Mouse (Mus musculus) heart, adult 2 months (tissue): ENCODE results near the gene Plekhm1. TPM values are rescaled to one million over a fixed set of nuclear protein-coding genes. Genes with fewer than 3 reads are reported as not detected.
"Not testable (repeated sequence)": the region's sequence is repeated elsewhere in the genome, so short reads cannot be mapped to it uniquely, and the experiment has no call there.

Experiments used
- DNase-seq, 2 experiments: peaks; one replicate each; pipeline ENCODE4 v3.0.0; 2021
- H3K27ac ChIP-seq: fragments of 200-600 bp; 2 replicates; pipeline ENCODE4 v1.8.1; 2022
- H3K27me3 ChIP-seq: fragments of 200-500 bp; 2 replicates; pipeline ENCODE4 v1.6.1; 2012; ENCODE audit warnings: mild to moderate bottlenecking, low read length, inconsistent platforms, mixed read lengths; ENCODE audit not compliant: control insufficient read depth, insufficient read depth
- H3K36me3 ChIP-seq: fragments of 200-500 bp; 2 replicates; pipeline ENCODE4 v1.6.1; 2012; ENCODE audit warnings: low read length, inconsistent platforms; ENCODE audit not compliant: control insufficient read depth, insufficient read depth
- H3K4me1 ChIP-seq: fragments of 200-500 bp; 2 replicates; pipeline ENCODE4 v1.6.1; 2011; ENCODE audit warnings: low read length; ENCODE audit not compliant: control insufficient read depth, insufficient read depth
- H3K4me3 ChIP-seq: fragments of 200-600 bp; 2 replicates; pipeline ENCODE4 v1.8.1; 2022
- H3K79me2 ChIP-seq: fragments of 200-500 bp; replicated peaks from 2 replicates; pipeline ENCODE4 v1.6.1; 2012; ENCODE audit warnings: mild to moderate bottlenecking, inconsistent platforms, low read length, moderate library complexity, mixed read lengths; ENCODE audit not compliant: control insufficient read depth, insufficient read depth
- H3K9ac ChIP-seq: fragments of 200-500 bp; 2 replicates; pipeline ENCODE4 v1.6.1; 2012; ENCODE audit warnings: low read depth, mild to moderate bottlenecking, control low read depth, inconsistent platforms, low read length, mixed read lengths
- CTCF ChIP-seq: fragments of 200-600 bp; IDR thresholded peaks from 2 replicates; pipeline ENCODE4 v1.8.1; 2022; ENCODE audit warnings: antibody characterized with exemption, mild to moderate bottlenecking, moderate library complexity
- EP300 ChIP-seq: fragments of 200-500 bp; IDR thresholded peaks from 2 replicates; pipeline ENCODE4 v1.6.1; 2011; ENCODE audit warnings: low read depth, low read length, control low read depth; ENCODE audit not compliant: insufficient read depth
- POLR2A ChIP-seq: fragments of 200-500 bp; IDR thresholded peaks from 2 replicates; pipeline ENCODE4 v1.6.1; 2011; ENCODE audit warnings: mild to moderate bottlenecking, low read depth, low read length, control low read depth; ENCODE audit not compliant: insufficient read depth
- WGBS: fragments of 180-500 bp; shearing (Covaris S2); methylation state at CpG from one replicate; pipeline ENCODE4 v1.1.7; 2018; 5-methylcytosine and 5-hydroxymethylcytosine counted together
- intact Hi-C: fragments of 180-260 bp; cut with DNase I; formaldehyde crosslinking; loops from one replicate; pipeline ENCODE4 v1.15.1; 2025
- long read RNA-seq: library from polyadenylated mRNA; stranded (forward); transcript quantifications from one replicate; pipeline ENCODE4 v2.0.0, GENCODE M21; 2021
- polyA plus RNA-seq: library from polyadenylated mRNA; depleted of rRNA; stranded (reverse); fragments of >200 nt; gene quantifications from 2 replicates; pipeline ENCODE4 v1.2.3, GENCODE M21; 2012; rRNA removed
- total RNA-seq, 2 experiments: library from RNA; stranded (reverse); gene quantifications; 2 replicates each; pipeline ENCODE4 v1.2.3; 2021

Plekhm1 gene
- 10 to 100 TPM; 10.6 to 11.9 TPM for total RNA-seq
- polyA plus RNA-seq, result 10.2 and 12.2 TPM in 2 replicates
- long read RNA-seq, full-length matches to known transcripts, result 1 of 6 reads
- long read RNA-seq, partial matches to known transcripts, result 4 of 6 reads
- long read RNA-seq, other reads (novel, unspliced or antisense), result 1 of 6 reads

- no peak for TF ChIP-seq EP300
- peak; percentile 79 for TF ChIP-seq POLR2A
- intact Hi-C loops, result no loop called here
- WGBS, result under 1% methylated on average over 67 of the region's 67 CpGs
Measured at GRCm38 (mm10) chr11:103411981-103412949, at the start of gene Plekhm1. TSS of gene Plekhm1 (minus strand) at chr11:103412687.

GRCm38 (mm10) chr11:103451105-103451504 is 38.6 kb upstream of the Plekhm1 start:
- intact Hi-C loops, DNase-seq, H3K79me2 ChIP-seq, H3K4me3 ChIP-seq, H3K36me3 ChIP-seq, H3K4me1 ChIP-seq, H3K9ac ChIP-seq, H3K27ac ChIP-seq, H3K27me3 ChIP-seq: not testable (repeated sequence)
- 47% methylated on average over 1 of the region's 1 CpGs for WGBS

More at GRCm38 (mm10) chr11:103411981-103412949, at the start of gene Plekhm1:
- Histone ChIP-seq H3K4me3 (peak within 1 kb of the TSS; percentile 95), H3K27me3 (no peaks in the 10 kb centered on the region), H3K36me3 (no peaks in the 10 kb centered on the region), H3K4me1 (no peaks in the 10 kb centered on the region; the same call in 1 of the 2 replicates), H3K27ac (peak within 1 kb of the TSS; percentile 96), H3K79me2 (peaks cover 6% of the 10 kb centered on the region), H3K9ac (peak within 1 kb of the TSS; percentile 97)
- DNase-seq, result peak; percentile 96 to 97

- 86% methylated on average over 14 of the region's 14 CpGs for WGBS
- intact Hi-C loops, H3K36me3 ChIP-seq, H3K4me1 ChIP-seq, H3K9ac ChIP-seq, H3K79me2 ChIP-seq, H3K4me3 ChIP-seq, DNase-seq, H3K27me3 ChIP-seq, H3K27ac ChIP-seq: not testable (repeated sequence)
Measured at GRCm38 (mm10) chr11:103449721-103450120, 37.2 kb upstream of the Plekhm1 start.

- no peak overlapping the region for H3K4me3 ChIP-seq
- no peaks in the 10 kb centered on the region for H3K36me3 ChIP-seq
- no peak overlapping the region for H3K27ac ChIP-seq
- H3K4me1 ChIP-seq, result no peaks in the 10 kb centered on the region
- peak in 1 of 2 experiments; percentile 31 for DNase-seq
- intact Hi-C loops, result no loop called here
- H3K9ac ChIP-seq, result no peak overlapping the region
- no peak for TF ChIP-seq POLR2A
- no peak for TF ChIP-seq EP300
- TF ChIP-seq CTCF, result no peak
- H3K79me2 ChIP-seq, result no peaks in the 10 kb centered on the region
- WGBS, result 88% methylated on average over 3 of the region's 3 CpGs
- H3K27me3 ChIP-seq, result no peaks in the 10 kb centered on the region
Measured at GRCm38 (mm10) chr11:103443678-103444077, 31.2 kb upstream of the Plekhm1 start.

GRCm38 (mm10) chr11:103436282-103436681 is 23.8 kb upstream of the Plekhm1 start:
- intact Hi-C loops, result no loop called here
- Histone ChIP-seq H3K27me3 (no peaks in the 10 kb centered on the region), H3K27ac (no peak overlapping the region), H3K4me1 (no peaks in the 10 kb centered on the region), H3K79me2 (no peaks in the 10 kb centered on the region), H3K4me3 (no peak overlapping the region), H3K36me3 (no peaks in the 10 kb centered on the region), H3K9ac (no peak overlapping the region)
- no peak for DNase-seq
- WGBS, result 47% methylated on average over 5 of the region's 5 CpGs
- no peak for TF ChIP-seq POLR2A
- TF ChIP-seq CTCF, result no peak
- TF ChIP-seq EP300, result no peak

GRCm38 (mm10) chr11:103425031-103425430 is 12.5 kb upstream of the Plekhm1 start:
- WGBS, result 12% methylated on average over 5 of the region's 5 CpGs
- no peak for TF ChIP-seq POLR2A
- TF ChIP-seq EP300, result no peak
- no peak for TF ChIP-seq CTCF
- H3K9ac ChIP-seq, result no peak overlapping the region
- no peaks in the 10 kb centered on the region for H3K27me3 ChIP-seq
- no peak overlapping the region for H3K27ac ChIP-seq
- H3K4me3 ChIP-seq, result no peak overlapping the region
- H3K4me1 ChIP-seq, result no peaks in the 10 kb centered on the region
- DNase-seq, result no peak
- H3K36me3 ChIP-seq, result no peaks in the 10 kb centered on the region
- H3K79me2 ChIP-seq, result no peaks in the 10 kb centered on the region
- intact Hi-C loops, result no loop called here
